Mouse (Mus musculus) heart, postnatal 14 days (tissue): ENCODE data around the gene Vps54. TPM values are rescaled to one million over a fixed set of nuclear protein-coding genes. Genes with fewer than 3 reads are reported as not detected.
"Not testable (repeated sequence)": the region's sequence is repeated elsewhere in the genome, so short reads cannot be mapped to it uniquely, and the experiment has no call there.

Experiments
- DNase-seq, 2 experiments: peaks; one replicate each; pipeline ENCODE4 v3.0.0; 2021 to 2022
- intact Hi-C: fragments of 180-260 bp; cut with DNase I; formaldehyde crosslinking; loops from one replicate; pipeline ENCODE4 v1.15.1; 2025
- total RNA-seq, 2 experiments: library from RNA; stranded (reverse); gene quantifications; 2 replicates each; pipeline ENCODE4 v1.2.3; 2021

The Vps54 gene
- total RNA-seq, 2 experiments from 2014 or later, result 21.4 to 21.8 TPM

- DNase-seq, result peak in 1 of 2 experiments; percentile 72
- intact Hi-C loops, result loop anchor here (10.0 kb wide), 1 partner anchor 144 kb away; the partner anchor contains the start of gene Peli1
These were observed 631 bp upstream of the Vps54 start for GRCm38 (mm10) chr11:21238279-21239020.

- intact Hi-C loops, result loop anchor here (10.0 kb wide), 1 partner anchor 145 kb away; the partner anchor contains the start of gene Peli1
- no peak for DNase-seq
These were observed 855 bp downstream of the Vps54 start for GRCm38 (mm10) chr11:21239763-21240509.

GRCm38 (mm10) chr11:21241351-21241750, 2.3 kb downstream of the Vps54 start:
- intact Hi-C loops, result no loop called here
- no peak for DNase-seq

GRCm38 (mm10) chr11:21247203-21247865, 8.3 kb downstream of the Vps54 start:
- intact Hi-C loops, result no loop called here
- DNase-seq, result no peak

- intact Hi-C loops, result no loop called here
- DNase-seq, result no peak
These were observed 8.9 kb downstream of the Vps54 start for GRCm38 (mm10) chr11:21247940-21248339.

GRCm38 (mm10) chr11:21250366-21250765, 11.3 kb downstream of the Vps54 start:
- no peak for DNase-seq
- intact Hi-C loops, result no loop called here

GRCm38 (mm10) chr11:21258611-21259010, 19.5 kb downstream of the Vps54 start:
- DNase-seq, intact Hi-C loops: not testable (repeated sequence)

- intact Hi-C loops, result no loop called here
These were observed 26.3 kb downstream of the Vps54 start for GRCm38 (mm10) chr11:21265423-21265822.

GRCm38 (mm10) chr11:21276151-21276550, 37.1 kb downstream of the Vps54 start:
- intact Hi-C loops, result no loop called here
- no peak for DNase-seq

More at GRCm38 (mm10) chr11:21265423-21265822, 26.3 kb downstream of the Vps54 start:
- no peak for DNase-seq

- DNase-seq, result no peak
- intact Hi-C loops, result no loop called here
These were observed 47.3 kb downstream of the Vps54 start for GRCm38 (mm10) chr11:21286391-21286790.

- DNase-seq, intact Hi-C loops: not testable (repeated sequence)
These were observed 49.1 kb downstream of the Vps54 start for GRCm38 (mm10) chr11:21288153-21288552.

GRCm38 (mm10) chr11:21295486-21295885, 56.4 kb downstream of the Vps54 start:
- no peak for DNase-seq
- intact Hi-C loops, result no loop called here

- no peak for DNase-seq
- intact Hi-C loops, result no loop called here
These were observed 64.5 kb downstream of the Vps54 start for GRCm38 (mm10) chr11:21303619-21304018.

GRCm38 (mm10) chr11:21307078-21307668, 68.1 kb downstream of the Vps54 start:
- no peak for DNase-seq
- intact Hi-C loops, result loop anchor here (5.0 kb wide), 1 partner anchor 150 kb away; no protein-coding TSS in a partner anchor

GRCm38 (mm10) chr11:21308119-21308518, 69.0 kb downstream of the Vps54 start:
- intact Hi-C loops, result loop anchor here (5.0 kb wide), 1 partner anchor 149 kb away; no protein-coding TSS in a partner anchor

GRCm38 (mm10) chr11:21309516-21309915, 70.4 kb downstream of the Vps54 start:
- intact Hi-C loops, result loop anchor here (5.0 kb wide), 1 partner anchor 148 kb away; no protein-coding TSS in a partner anchor
- no peak for DNase-seq

More at GRCm38 (mm10) chr11:21308119-21308518, 69.0 kb downstream of the Vps54 start:
- DNase-seq, result peak; percentile 25 to 34

GRCm38 (mm10) chr11:21313922-21314657, 75.0 kb downstream of the Vps54 start:
- DNase-seq, result peak; percentile 23 to 48
- intact Hi-C loops, result no loop called here

GRCm38 (mm10) chr11:21321577-21321976, 82.5 kb downstream of the Vps54 start:
- no peak for DNase-seq
- intact Hi-C loops, result no loop called here

- no peak for DNase-seq
- intact Hi-C loops, result no loop called here
These were observed 83.3 kb downstream of the Vps54 start for GRCm38 (mm10) chr11:21322349-21322748.

GRCm38 (mm10) chr11:21325781-21326180, 86.7 kb downstream of the Vps54 start:
- intact Hi-C loops, result no loop called here
- DNase-seq, result no peak
